Mouse (Mus musculus) heart, embryonic 16.5 days (tissue): ENCODE results near the gene Ptprcap. TPM values are rescaled to one million over a fixed set of nuclear protein-coding genes. Genes with fewer than 3 reads are reported as not detected.

Source experiments
- ATAC-seq: fragments of 200-750 bp; cut with Nextera tagmentation; replicated peaks from 2 replicates; pipeline ENCODE4 v1.8.0; 2017; ENCODE audit warnings: moderate number of reproducible peaks; ENCODE audit not compliant: insufficient read depth, low FRiP score; ENCODE audit errors: extremely low read depth
- H3K27ac ChIP-seq: fragments of 300-500 bp; sonication (generic); 2 replicates; pipeline ENCODE4 v1.5.1; 2014; ENCODE audit warnings: mild to moderate bottlenecking, low read length, control low read depth, moderate library complexity
- H3K27me3 ChIP-seq: fragments of 300-500 bp; sonication (generic); 2 replicates; pipeline ENCODE4 v1.6.1; 2014; ENCODE audit warnings: low read length, mixed read lengths; ENCODE audit not compliant: control insufficient read depth, insufficient read depth
- H3K36me3 ChIP-seq: fragments of 300-500 bp; sonication (generic); 2 replicates; pipeline ENCODE4 v1.6.1; 2014; ENCODE audit not compliant: control insufficient read depth, insufficient read depth
- H3K4me1 ChIP-seq: fragments of 300-500 bp; sonication (generic); 2 replicates; pipeline ENCODE4 v1.6.1; 2014; ENCODE audit warnings: low read length, mixed read lengths; ENCODE audit not compliant: control insufficient read depth, insufficient read depth
- H3K4me2 ChIP-seq: fragments of 300-500 bp; sonication (generic); 2 replicates; pipeline ENCODE4 v1.6.1; 2014; ENCODE audit warnings: low read depth, mild to moderate bottlenecking, control low read depth, low read length
- H3K4me3 ChIP-seq: fragments of 300-500 bp; sonication (generic); 2 replicates; pipeline ENCODE4 v1.5.1; 2014; ENCODE audit warnings: mild to moderate bottlenecking, control low read depth, low read length
- H3K9ac ChIP-seq: fragments of 300-500 bp; sonication (generic); 2 replicates; pipeline ENCODE4 v1.6.1; 2014; ENCODE audit warnings: low read length, control low read depth
- H3K9me3 ChIP-seq: fragments of 300-500 bp; sonication (generic); replicated peaks from 2 replicates; pipeline ENCODE4 v1.6.1; 2016; ENCODE audit warnings: low read length; ENCODE audit not compliant: control insufficient read depth
- WGBS: fragments of 180-500 bp; shearing (Covaris S2); extraction: QIAGEN DNeasy Blood & Tissue Kit; methylation state at CpG from one replicate; pipeline ENCODE4 v1.1.7; 2014; 5-methylcytosine and 5-hydroxymethylcytosine counted together
- polyA plus RNA-seq: library from polyadenylated mRNA; unstranded; fragments of >200 nt; fragmentation: Nextera tagmentation; extraction: Ambion mirVana; gene quantifications from 2 replicates; pipeline ENCODE4 v1.2.1, GENCODE M21; 2015

The Ptprcap gene
- polyA plus RNA-seq, 1 experiment from 2014 or later: 71.1 TPM

GRCm38 (mm10) chr19:4155223-4156072, 2.0 kb downstream of the Ptprcap start:
- no peaks in the 10 kb centered on the region for H3K9me3 ChIP-seq
- H3K4me3 ChIP-seq: peak overlapping the region; percentile 32
- peak overlapping the region; percentile 7 for H3K4me2 ChIP-seq
- H3K9ac ChIP-seq: peak overlapping the region; percentile 41; the same call in 1 of the 2 replicates
- peaks cover 30% of the 10 kb centered on the region for H3K36me3 ChIP-seq
- 73% methylated on average over 6 of the region's 6 CpGs for WGBS
- H3K4me1 ChIP-seq: 0 out of 2 replicates have a peak, but pooled peaks cover 4% of the 10 kb centered on the region
- no peak for ATAC-seq
- no peaks in the 10 kb centered on the region for H3K27me3 ChIP-seq
- no peak overlapping the region; the same call in 1 of the 2 replicates for H3K27ac ChIP-seq

DNA sequence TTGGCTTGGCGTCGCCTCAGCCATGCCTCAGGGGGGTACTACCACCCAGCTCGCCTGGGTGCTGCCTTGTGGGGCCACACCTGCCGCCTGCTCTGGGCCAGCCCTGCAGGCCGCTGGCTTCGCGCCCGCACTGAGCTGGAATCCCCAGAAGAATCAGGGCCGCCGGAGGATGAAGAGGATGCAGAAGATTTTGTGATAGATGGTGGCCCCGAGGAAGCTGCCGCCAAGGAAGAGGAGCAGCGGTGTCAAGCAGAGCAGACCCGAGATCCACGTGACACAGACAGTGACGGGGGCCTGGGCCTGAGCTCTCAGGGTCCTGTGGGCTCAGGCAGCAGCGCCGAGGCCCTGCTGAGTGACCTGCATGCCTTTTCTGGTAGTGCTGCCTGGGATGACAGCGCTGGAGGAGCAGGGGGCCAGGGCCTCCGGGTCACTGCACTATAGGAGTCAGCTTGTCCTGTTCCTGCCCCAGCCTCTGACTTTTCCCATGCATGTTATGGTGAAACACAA, 2.7 kb downstream of the Ptprcap start:
- H3K27ac ChIP-seq: no peak overlapping the region; the same call in 1 of the 2 replicates
- H3K4me2 ChIP-seq: peak overlapping the region; percentile 7
- 0 out of 2 replicates have a peak, but pooled peaks cover 4% of the 10 kb centered on the region for H3K4me1 ChIP-seq
- peak overlapping the region; percentile 41; the same call in 1 of the 2 replicates for H3K9ac ChIP-seq
- 67% methylated on average over 20 of the region's 20 CpGs for WGBS
- H3K27me3 ChIP-seq: no peaks in the 10 kb centered on the region
- peaks cover 28% of the 10 kb centered on the region for H3K36me3 ChIP-seq
- H3K4me3 ChIP-seq: peak overlapping the region; percentile 32
- ATAC-seq: no peak
- H3K9me3 ChIP-seq: no peaks in the 10 kb centered on the region

- Histone ChIP-seq H3K9me3 (no peaks in the 10 kb centered on the region), H3K4me3 (no peak overlapping the region), H3K4me1 (0 out of 2 replicates have a peak, but pooled peaks cover 2% of the 10 kb centered on the region), H3K27ac (no peak overlapping the region), H3K4me2 (no peak overlapping the region), H3K27me3 (no peaks in the 10 kb centered on the region), H3K36me3 (peaks cover 30% of the 10 kb centered on the region), H3K9ac (no peak overlapping the region)
- 89% methylated on average over 12 of the region's 12 CpGs for WGBS
- no peak for ATAC-seq
These were observed 3.4 kb downstream of the Ptprcap start for GRCm38 (mm10) chr19:4156771-4157170.

GRCm38 (mm10) chr19:4159049-4159448, 5.6 kb downstream of the Ptprcap start:
- no peak overlapping the region for H3K4me2 ChIP-seq
- ATAC-seq: no peak
- no peaks in the 10 kb centered on the region for H3K9me3 ChIP-seq
- H3K9ac ChIP-seq: no peak overlapping the region
- no peak overlapping the region for H3K27ac ChIP-seq
- 94% methylated on average over 8 of the region's 8 CpGs for WGBS
- H3K4me1 ChIP-seq: peaks cover 10% of the 10 kb centered on the region
- H3K36me3 ChIP-seq: peaks cover 26% of the 10 kb centered on the region
- H3K27me3 ChIP-seq: no peaks in the 10 kb centered on the region
- H3K4me3 ChIP-seq: no peak overlapping the region

DNA sequence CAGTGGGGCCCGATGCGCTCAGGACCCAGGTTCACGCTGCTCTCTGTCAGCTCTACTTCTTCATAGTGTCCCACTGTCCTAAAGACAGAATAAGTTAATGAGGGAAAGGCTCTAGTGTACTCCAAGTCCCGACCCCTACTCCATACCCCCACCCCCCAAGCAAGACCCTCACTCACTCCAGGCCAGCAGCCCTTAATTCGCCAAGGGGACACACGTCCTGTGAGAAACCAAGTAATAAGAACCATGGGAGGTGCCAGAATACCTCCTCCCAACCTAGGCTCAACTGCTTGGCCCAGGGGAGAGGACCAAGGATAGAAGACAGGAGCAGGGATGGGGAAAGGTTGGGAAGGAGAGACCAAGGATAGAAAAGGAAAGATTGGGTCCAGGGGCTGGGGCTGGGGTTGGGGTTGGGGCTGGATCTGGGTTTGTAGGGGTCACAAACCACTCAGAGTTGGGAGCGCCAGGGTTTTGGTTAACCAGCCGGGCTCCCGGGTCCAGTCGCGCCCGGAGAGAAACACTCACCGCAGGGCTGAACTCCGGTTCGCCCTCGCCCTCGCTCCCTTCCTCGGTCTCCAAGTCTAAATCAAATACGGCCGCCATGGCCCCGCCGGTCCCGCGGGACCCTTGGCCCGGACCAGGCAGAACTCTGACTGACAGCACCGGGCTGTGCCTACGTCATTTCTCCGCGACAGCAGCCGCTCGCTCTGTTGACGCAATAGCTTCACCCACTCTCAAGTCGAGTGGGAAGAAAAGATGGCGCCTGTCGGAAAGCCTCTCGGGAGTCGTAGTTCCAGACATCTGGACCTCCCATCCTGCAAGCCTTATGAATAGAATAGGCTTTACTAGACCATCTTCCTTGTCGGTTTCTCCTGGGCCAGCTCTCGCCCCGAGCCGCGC, 9.5 kb downstream of the Ptprcap start, which contains the start of gene Rps6kb2:
Gene Rps6kb2, minus strand, starts transcription at position 709 of the 897 bp plus-strand sequence.
- Histone ChIP-seq H3K36me3 (peaks cover 18% of the 10 kb centered on the region), H3K4me3 (peak within 1 kb of the TSS; percentile 75), H3K27ac (peak within 1 kb of the TSS; percentile 44), H3K4me1 (peaks cover 24% of the 10 kb centered on the region), H3K27me3 (no peaks in the 10 kb centered on the region), H3K9me3 (no peaks in the 10 kb centered on the region), H3K4me2 (peak within 1 kb of the TSS; percentile 98), H3K9ac (peak within 1 kb of the TSS; percentile 84)
- peak; percentile 78 for ATAC-seq
- 7% methylated on average over 42 of the region's 42 CpGs for WGBS

- 29% methylated on average over 4 of the region's 4 CpGs for WGBS
- H3K4me1 ChIP-seq: peaks cover 24% of the 10 kb centered on the region
- H3K4me2 ChIP-seq: peak overlapping the region; percentile 98
- peak overlapping the region; percentile 44 for H3K27ac ChIP-seq
- no peak for ATAC-seq
- no peaks in the 10 kb centered on the region for H3K9me3 ChIP-seq
- H3K9ac ChIP-seq: peak overlapping the region; percentile 84
- H3K36me3 ChIP-seq: peaks cover 18% of the 10 kb centered on the region
- peak overlapping the region; percentile 75 for H3K4me3 ChIP-seq
- H3K27me3 ChIP-seq: no peaks in the 10 kb centered on the region
These were observed 10.1 kb downstream of the Ptprcap start for GRCm38 (mm10) chr19:4163543-4163887.

DNA sequence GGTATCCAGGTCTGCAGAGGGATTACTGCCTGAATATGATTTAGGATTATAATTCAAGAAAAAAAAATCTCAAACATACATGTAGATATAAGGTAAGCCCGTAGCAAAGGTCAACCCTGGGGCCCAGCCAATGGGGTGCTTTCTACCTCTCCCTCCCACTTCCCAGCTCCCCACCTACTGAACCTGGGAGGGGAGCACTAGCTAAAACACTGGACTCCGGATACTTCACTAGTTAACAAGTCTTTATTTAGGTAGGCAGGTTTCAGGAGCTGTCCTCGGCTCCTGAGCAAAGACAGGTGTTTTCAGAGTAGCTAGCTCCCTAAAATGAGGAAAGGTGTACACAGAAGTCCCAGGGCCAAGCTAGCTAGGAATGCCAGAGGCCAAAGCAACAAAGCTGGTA, 10.7 kb downstream of the Ptprcap start:
- H3K27me3 ChIP-seq: no peaks in the 10 kb centered on the region
- peaks cover 24% of the 10 kb centered on the region for H3K4me1 ChIP-seq
- no peak overlapping the region for H3K4me2 ChIP-seq
- WGBS: 76% methylated on average over 3 of the region's 3 CpGs
- no peaks in the 10 kb centered on the region for H3K9me3 ChIP-seq
- no peak overlapping the region for H3K27ac ChIP-seq
- no peak overlapping the region for H3K9ac ChIP-seq
- H3K36me3 ChIP-seq: peaks cover 16% of the 10 kb centered on the region
- ATAC-seq: no peak
- no peak overlapping the region for H3K4me3 ChIP-seq

DNA sequence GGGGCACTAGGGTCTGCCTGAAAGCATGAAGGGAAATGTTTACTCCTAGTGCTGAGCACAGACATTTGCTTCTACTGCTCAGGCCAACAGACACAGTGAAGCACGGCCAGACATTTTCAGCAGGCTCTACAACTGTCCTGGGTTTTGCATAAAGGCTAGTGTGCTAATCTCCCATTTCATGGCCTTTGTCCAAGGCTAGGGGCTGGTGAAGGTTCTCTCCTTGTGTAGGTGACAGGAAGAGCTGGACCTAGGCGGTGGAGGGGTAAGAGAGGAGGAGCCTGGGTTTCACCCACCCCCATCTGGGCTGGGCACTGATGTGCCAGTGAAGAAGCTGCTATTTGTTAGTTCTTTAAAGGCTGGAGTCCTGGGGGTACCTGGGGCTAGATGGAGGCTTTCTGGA, 11.3 kb downstream of the Ptprcap start:
- no peak overlapping the region for H3K27ac ChIP-seq
- H3K36me3 ChIP-seq: peaks cover 10% of the 10 kb centered on the region
- no peak overlapping the region for H3K4me2 ChIP-seq
- no peak for ATAC-seq
- H3K4me3 ChIP-seq: no peak overlapping the region
- 69% methylated on average over 2 of the region's 2 CpGs for WGBS
- peaks cover 25% of the 10 kb centered on the region for H3K4me1 ChIP-seq
- no peak overlapping the region for H3K9ac ChIP-seq
- no peaks in the 10 kb centered on the region for H3K9me3 ChIP-seq
- no peaks in the 10 kb centered on the region for H3K27me3 ChIP-seq
